Mouse (Mus musculus) inflammation-experienced regulatory T-cells, adult 6 months (primary cell): ENCODE results near the gene Ass1. TPM values are rescaled to one million over a fixed set of nuclear protein-coding genes. Genes with fewer than 3 reads are reported as not detected.

Experiments
- ATAC-seq: one replicate; pipeline ENCODE4 v1.8.0; 2017
- polyA plus RNA-seq, 3 experiments: library from polyadenylated mRNA; unstranded; fragments of 100-300 nt; shearing (Covaris generic); gene quantifications; one replicate each; pipeline ENCODE4 v1.2.1; 2017

Ass1 gene
- polyA plus RNA-seq, 3 experiments from 2014 or later = 342 to 389 (median 381) TPM

GRCm38 (mm10) chr2:31490556-31490955 lies 20.5 kb downstream of the Ass1 start:
- ATAC-seq = no peak

DNA sequence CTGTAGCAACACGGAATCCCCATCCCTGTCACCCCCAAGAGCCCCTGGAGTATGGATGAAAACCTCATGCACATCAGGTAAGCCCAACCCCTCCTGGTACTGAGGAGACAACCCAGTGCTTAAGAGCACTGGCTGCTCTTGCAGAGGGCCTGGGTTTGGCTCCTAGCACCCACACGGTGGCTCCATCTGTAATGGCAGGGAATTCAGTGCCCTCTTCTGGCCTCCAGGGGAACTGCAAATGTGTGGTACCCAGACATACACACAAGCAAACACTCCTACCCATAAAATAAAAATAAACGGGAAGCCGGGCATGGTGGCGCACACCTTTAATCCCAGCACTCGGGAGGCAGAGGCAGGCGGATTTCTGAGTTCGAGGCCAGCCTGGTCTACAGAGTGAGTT lies 22.3 kb downstream of the Ass1 start:
- ATAC-seq = no peak

GRCm38 (mm10) chr2:31493243-31493642 lies 23.2 kb downstream of the Ass1 start:
- ATAC-seq = no peak

DNA sequence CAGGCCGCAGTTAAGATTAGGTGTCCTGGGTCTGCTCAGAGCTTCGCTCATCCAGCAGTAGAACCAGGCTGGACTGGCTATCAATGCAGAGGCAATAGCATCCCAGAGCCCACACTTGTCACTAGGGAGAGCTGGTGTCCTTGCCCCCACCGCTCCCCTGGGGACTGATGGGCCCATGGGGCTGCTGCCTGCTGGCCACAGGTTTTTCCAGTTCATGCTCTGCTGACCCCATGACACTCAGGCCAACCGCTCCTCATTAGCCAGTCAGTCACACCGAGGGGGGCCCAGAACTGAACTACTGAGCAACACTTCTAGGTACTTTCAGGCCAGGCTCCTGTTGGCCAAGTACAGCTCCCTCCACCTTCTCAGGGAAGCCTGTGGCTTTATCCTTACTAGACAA lies 24.3 kb downstream of the Ass1 start:
- no peak for ATAC-seq

GRCm38 (mm10) chr2:31495046-31495476 lies 25.1 kb downstream of the Ass1 start:
- ATAC-seq = no peak

- no peak for ATAC-seq
These were observed 26.1 kb downstream of the Ass1 start for GRCm38 (mm10) chr2:31496141-31496540.

GRCm38 (mm10) chr2:31497113-31497512 lies 27.1 kb downstream of the Ass1 start:
- no peak for ATAC-seq

DNA sequence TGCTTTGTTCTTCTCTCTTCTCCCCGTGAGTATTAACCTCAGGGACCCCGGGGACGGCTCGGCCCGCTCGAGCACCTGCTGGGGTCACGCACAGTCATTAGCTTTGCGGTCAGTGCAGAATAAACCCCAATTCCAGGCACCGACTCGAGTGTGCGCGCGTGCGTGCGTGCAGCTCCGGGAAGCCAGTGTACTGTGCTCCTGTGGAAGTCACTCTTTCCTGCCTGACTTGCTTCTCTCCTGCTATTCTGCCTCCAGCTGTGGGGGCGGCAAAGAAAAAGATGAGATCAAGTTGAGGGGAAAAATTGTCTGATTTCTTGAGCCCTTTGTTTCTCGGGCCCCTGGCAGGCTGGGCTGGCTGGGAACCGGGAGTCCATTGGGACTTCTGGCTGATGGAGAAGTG lies 27.6 kb downstream of the Ass1 start:
- ATAC-seq = no peak

DNA sequence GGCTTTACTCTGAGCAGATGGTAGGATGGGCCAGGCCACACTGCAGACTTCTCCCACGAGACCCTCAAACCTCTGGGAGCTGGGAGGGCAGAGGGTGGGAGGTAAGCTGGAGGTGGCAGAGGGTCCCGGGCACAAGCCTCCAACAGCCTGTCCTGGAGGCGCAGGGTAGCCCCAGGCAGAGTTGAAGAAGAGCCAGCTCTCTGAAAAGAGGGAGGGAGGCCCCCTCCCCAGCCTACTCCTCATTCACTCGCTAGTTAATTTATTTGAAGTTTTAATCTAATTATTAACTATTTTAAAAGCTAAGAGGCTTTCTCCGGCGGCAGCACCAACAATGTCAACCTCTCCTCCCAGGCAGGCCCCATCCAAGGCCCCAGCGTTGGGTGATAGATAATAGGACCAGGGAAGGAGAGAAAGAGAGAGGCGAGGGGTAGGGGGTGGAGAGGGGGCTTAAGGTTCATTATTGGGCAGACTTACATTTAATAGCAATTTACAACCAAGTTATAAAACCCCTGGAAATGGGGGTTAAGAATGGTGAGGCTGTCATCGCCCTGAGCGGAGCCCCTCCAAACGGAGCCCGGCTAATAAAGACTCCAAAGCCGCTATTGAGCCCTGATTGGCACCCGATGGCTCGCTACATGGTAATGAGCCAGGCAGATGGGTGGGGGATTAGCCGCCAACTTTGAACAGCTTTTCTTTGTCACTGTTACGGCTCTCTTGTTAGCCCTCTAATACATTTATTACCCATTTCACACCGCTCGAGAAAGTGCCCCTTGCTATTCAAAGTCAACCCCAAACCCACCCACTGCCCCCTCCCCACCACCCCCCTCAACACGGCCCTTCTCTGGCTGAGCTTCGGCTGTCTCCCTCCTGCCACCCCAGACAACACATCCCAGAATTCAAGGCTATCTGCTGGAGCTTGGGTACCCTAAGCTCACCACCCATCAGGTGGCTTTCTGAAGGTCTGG lies 29.6 kb downstream of the Ass1 start:
- no peak for ATAC-seq

DNA sequence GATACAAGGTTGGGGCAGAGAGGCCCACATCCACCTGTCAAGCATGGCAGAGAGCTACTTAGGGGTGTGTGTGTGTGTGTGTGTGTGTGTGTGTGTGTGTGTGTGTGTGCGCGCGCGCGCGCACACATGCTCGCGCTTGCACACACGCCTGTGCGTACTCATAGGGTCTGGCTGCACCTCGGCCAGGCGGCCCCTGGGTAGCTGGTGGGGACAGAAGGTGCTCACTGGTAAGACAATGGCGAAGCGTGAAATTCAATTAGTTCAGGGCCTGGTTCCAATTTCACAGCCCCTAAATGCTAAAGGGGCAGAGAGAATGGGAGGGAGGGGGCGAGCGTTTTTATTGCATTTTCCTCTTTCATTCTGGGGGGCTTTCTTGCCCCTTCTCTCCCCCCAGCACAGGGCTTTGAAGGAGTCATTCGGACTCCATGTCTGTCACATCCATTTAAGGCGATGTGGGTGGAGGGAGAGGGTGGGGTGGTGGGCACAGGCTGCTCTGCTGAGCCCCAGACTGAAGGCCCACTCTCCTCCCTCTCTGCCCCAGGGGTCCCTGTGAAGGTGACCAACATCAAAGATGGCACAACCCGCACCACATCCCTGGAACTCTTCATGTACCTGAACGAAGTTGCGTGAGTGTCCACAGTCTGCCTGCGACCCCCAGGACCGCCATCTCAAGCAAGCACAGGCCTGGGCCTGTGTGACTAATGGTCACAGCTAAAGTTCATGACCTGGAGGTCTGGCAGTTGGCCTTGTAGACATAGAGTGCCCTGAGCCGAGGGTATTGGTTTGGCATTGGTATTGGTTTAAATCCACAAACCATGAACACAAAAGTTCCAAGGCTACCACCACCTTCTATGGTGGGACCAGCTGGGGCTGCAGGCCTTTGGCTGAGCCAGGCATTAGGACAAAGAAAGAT lies 30.5 kb downstream of the Ass1 start:
- no peak for ATAC-seq

- no peak for ATAC-seq
These were observed 31.6 kb downstream of the Ass1 start for GRCm38 (mm10) chr2:31501448-31502130.

- ATAC-seq = no peak
These were observed 32.9 kb downstream of the Ass1 start for GRCm38 (mm10) chr2:31502616-31503522.

- ATAC-seq = no peak
These were observed 35.5 kb downstream of the Ass1 start for GRCm38 (mm10) chr2:31505472-31505871.

DNA sequence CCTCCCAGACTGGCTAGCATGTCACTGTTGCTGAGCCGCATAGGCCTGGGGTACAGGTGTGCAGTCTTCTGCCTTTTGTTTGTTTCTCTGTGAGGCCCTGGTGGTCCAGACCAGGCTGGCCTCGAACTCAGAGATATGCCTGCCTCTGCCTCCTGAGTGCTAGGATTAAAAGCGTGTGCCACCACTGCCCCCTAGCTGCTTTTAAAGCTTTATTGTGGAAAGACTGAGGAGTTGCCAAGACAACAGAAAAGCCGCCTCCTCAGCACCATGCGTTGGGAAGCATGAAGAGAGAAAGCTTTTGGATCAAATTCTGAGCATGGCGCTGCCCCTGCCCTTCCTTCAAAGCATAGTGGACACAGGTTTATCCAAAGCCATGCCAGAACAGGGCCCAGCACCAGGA lies 38.8 kb downstream of the Ass1 start:
- no peak for ATAC-seq

DNA sequence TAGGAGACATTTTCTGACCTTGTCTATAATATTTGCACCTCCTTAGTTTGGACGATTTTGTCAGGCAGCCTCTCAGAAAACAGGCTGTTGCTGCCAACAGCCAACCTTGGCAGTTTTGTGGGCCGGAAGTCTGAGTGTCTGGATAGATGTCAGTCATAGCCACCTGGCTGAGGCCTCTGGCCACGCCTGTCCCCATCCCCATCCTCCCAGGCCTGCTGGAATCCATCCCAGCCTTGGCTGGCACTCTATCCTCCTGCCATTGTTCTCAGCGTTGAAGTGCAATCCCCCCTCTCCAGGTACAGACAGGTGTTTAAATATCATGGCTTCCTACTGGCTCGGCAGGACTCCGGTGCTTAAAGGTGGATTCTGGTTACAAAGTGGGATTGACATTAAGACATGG lies 41.3 kb downstream of the Ass1 start:
- ATAC-seq = no peak

GRCm38 (mm10) chr2:31516557-31516956 lies 46.5 kb downstream of the Ass1 start:
- ATAC-seq = no peak

DNA sequence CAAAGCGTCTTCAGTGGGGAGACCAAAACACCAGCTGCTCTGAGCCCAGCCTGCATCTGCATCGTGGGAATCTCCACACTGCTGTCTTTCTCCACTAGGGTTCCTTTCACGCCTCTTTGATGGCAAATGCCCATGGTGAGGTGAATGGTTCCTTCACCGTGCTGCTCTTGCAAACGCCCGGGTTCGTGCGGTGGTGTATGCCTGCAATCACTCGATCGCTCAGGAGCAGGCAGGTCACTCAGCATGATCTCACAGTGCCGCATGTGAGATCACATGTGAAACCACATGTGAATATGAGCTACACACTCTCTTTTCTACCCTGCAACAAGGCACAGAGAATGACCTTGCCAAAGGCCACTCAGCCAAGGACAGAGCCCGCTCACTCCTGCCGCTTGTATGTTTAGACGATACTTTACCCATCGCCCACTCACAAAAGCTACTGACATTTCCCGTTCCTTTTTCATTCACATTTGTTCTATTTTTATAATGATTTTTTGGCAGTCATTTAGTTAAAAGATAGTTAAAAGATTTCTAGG lies 51.9 kb downstream of the Ass1 start:
- ATAC-seq = no peak

DNA sequence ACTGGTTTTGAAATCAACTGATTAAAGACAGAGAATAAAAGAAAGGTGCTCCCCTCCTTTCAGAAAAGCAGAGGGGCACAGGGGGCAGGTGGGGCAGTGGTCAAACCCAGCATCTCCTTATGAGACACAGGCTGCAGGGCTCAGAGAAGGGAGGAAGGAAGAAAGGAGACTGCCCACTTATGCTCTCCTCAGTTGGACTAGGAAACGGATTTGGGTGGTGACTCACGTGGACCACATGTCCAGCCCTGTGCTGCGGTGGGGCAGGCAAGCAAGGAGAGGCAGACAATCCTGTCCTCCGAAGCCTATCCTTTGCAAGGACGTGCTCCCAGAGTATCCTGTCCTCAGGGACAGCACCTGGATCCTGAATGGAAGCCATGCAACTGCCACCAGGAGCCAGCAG lies 54.6 kb downstream of the Ass1 start:
- no peak for ATAC-seq

- ATAC-seq = no peak
These were observed 55.8 kb downstream of the Ass1 start for GRCm38 (mm10) chr2:31525778-31526177.

DNA sequence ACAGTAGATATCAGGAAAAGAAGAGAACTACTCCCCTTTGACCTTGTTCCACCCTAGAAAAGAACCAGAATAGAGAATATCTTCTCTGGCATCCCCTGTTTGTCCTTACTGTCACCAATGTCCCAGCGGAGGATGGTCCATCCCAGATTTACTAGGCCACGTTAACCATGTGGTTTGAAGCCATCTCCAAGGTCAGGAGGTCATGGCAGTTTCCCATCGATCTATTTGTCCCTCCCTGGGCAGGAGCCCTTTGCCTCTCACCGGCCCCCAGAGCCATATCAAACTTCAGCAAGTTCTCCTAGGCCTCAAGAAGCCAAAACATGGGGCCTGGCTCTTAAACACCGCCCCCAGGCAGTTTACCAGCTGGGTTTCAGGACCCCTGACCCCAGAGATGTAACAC lies 60.2 kb downstream of the Ass1 start:
- ATAC-seq = no peak

DNA sequence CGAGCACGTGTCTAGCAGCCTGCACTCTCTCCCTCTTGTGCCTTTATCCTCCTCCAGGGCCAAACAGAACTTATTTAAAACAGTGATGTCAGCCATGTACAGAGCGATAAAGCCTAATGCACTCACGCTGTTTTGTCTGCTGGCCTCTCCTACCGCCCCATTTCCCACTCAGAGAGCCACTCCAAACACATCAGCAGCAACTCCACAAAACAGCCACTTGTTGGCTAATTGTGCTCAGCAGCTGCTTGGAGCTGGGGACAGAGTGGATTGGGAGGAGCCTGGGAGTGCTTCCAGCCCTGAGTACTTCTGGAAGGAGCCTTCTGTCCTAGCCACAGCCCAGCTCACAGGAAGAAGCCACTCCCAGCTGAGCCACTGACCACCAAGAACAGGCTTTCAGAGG lies 67.0 kb downstream of the Ass1 start:
- ATAC-seq = no peak
